Mouse (Mus musculus) liver, adult 2 months (tissue): ENCODE data around the gene Ang4.

Experiments used
- CTCF ChIP-seq: fragments of 200-500 bp; IDR thresholded peaks from 2 replicates; pipeline ENCODE4 v1.5.1; 2011; ENCODE audit warnings: low read depth, low read length, control low read depth
- POLR2A ChIP-seq: fragments of 200-500 bp; IDR thresholded peaks from 2 replicates; pipeline ENCODE4 v1.6.1; 2011; ENCODE audit warnings: low read length, control low read depth; ENCODE audit not compliant: insufficient read depth; ENCODE audit errors: extremely low read depth

- TF ChIP-seq POLR2A (no peak), CTCF (no peak)
These were observed 32.8 kb downstream of the Ang4 start for GRCm38 (mm10) chr14:51740347-51741170.
